Mouse (Mus musculus) forebrain, embryonic 11.5 days (tissue): ENCODE measurements at regions not wholly inside any gene's neighbourhood (a gene's known extent, or its start where the extent isn't known, plus 50 kb on each side); places are given as distances from the start of the nearest gene placed in this dataset.

Experiments used
- ATAC-seq: fragments of 200-750 bp; cut with Nextera tagmentation; replicated peaks from 2 replicates; pipeline ENCODE4 v1.8.0; 2017; ENCODE audit warnings: moderate TSS enrichment; ENCODE audit not compliant: low FRiP score
- DNase-seq: peaks from one replicate; pipeline ENCODE4 v3.0.0-alpha.2; 2017; ENCODE audit warnings: low spot score
- H3K27ac ChIP-seq: fragments of 300-500 bp; sonication (generic); 2 replicates; pipeline ENCODE4 v1.5.1; 2014; ENCODE audit warnings: low read depth, low read length
- H3K27me3 ChIP-seq: fragments of 300-500 bp; sonication (generic); 2 replicates; pipeline ENCODE4 v1.6.1; 2014; ENCODE audit warnings: mild to moderate bottlenecking, low read length, mixed read lengths; ENCODE audit not compliant: control insufficient read depth, insufficient read depth
- H3K36me3 ChIP-seq: fragments of 300-500 bp; sonication (generic); 2 replicates; pipeline ENCODE4 v1.6.1; 2014; ENCODE audit warnings: mild to moderate bottlenecking, low read length, moderate library complexity, mixed read lengths; ENCODE audit not compliant: control insufficient read depth, insufficient read depth
- H3K4me1 ChIP-seq: fragments of 300-500 bp; sonication (generic); replicated peaks from 2 replicates; pipeline ENCODE4 v1.6.1; 2014; ENCODE audit warnings: low read length, mixed read lengths; ENCODE audit not compliant: control insufficient read depth, insufficient read depth
- H3K4me2 ChIP-seq: fragments of 300-500 bp; sonication (generic); 2 replicates; pipeline ENCODE4 v1.6.1; 2014; ENCODE audit warnings: low read depth, mild to moderate bottlenecking, low read length, moderate library complexity, mixed read lengths; ENCODE audit not compliant: severe bottlenecking
- H3K4me3 ChIP-seq: fragments of 300-500 bp; sonication (generic); 2 replicates; pipeline ENCODE4 v1.5.1; 2014; ENCODE audit warnings: low read depth, low read length
- H3K9ac ChIP-seq: fragments of 300-500 bp; sonication (generic); 2 replicates; pipeline ENCODE4 v1.6.1; 2014; ENCODE audit warnings: low read length
- H3K9me3 ChIP-seq: fragments of 300-500 bp; sonication (generic); 2 replicates; pipeline ENCODE4 v1.6.1; 2016; ENCODE audit warnings: low read length, mixed read lengths; ENCODE audit not compliant: control insufficient read depth
- WGBS: fragments of 180-500 bp; shearing (Covaris S2); extraction: QIAGEN DNeasy Blood & Tissue Kit; methylation state at CpG from one replicate; pipeline ENCODE4 v1.1.7; 2014; 5-methylcytosine and 5-hydroxymethylcytosine counted together

- Histone ChIP-seq H3K9ac (no peak overlapping the region), H3K27ac (no peak overlapping the region), H3K4me1 (peaks cover 3% of the 10 kb centered on the region; the same call in 1 of the 2 replicates), H3K4me3 (no peak overlapping the region), H3K36me3 (no peaks in the 10 kb centered on the region), H3K4me2 (0 out of 2 replicates have a peak overlapping the region, but pooled peaks have one; percentile 9), H3K27me3 (no peaks in the 10 kb centered on the region), H3K9me3 (no peaks in the 10 kb centered on the region)
- ATAC-seq (0 out of 2 replicates have a peak, but pooled peaks have one; percentile 39), DNase-seq (no peak)
- 60% methylated on average over 25 of the region's 25 CpGs for WGBS
Measured at GRCm38 (mm10) chr17:79230653-79231489, 124.0 kb downstream of the Cdc42ep3 start.

- H3K4me3 ChIP-seq: no peak overlapping the region
- no peak for DNase-seq
- H3K27me3 ChIP-seq: no peaks in the 10 kb centered on the region
- no peak overlapping the region for H3K27ac ChIP-seq
- H3K9ac ChIP-seq: no peak overlapping the region
- no peaks in the 10 kb centered on the region for H3K9me3 ChIP-seq
- H3K36me3 ChIP-seq: no peaks in the 10 kb centered on the region
- H3K4me1 ChIP-seq: no peaks in the 10 kb centered on the region
- ATAC-seq: no peak
- WGBS: 92% methylated on average over 1 of the region's 1 CpGs
- H3K4me2 ChIP-seq: no peak overlapping the region
Measured at GRCm38 (mm10) chr17:79206563-79206962, 148.3 kb downstream of the Cdc42ep3 start.

GRCm38 (mm10) chr17:79206111-79206510 is 148.8 kb downstream of the Cdc42ep3 start:
- ATAC-seq (no peak), DNase-seq (no peak)
- Histone ChIP-seq H3K27me3 (no peaks in the 10 kb centered on the region), H3K9ac (no peak overlapping the region), H3K9me3 (no peaks in the 10 kb centered on the region), H3K4me2 (no peak overlapping the region), H3K27ac (no peak overlapping the region), H3K4me1 (no peaks in the 10 kb centered on the region), H3K4me3 (no peak overlapping the region), H3K36me3 (no peaks in the 10 kb centered on the region)
- WGBS: 91% methylated on average over 4 of the region's 4 CpGs

GRCm38 (mm10) chr17:79199814-79200491 is 148.2 kb downstream of the Qpct start:
- whole genome bisulfite sequencing: 60% methylated on average over 9 of the region's 9 CpGs

GRCm38 (mm10) chr17:79191871-79192373 is 140.2 kb downstream of the Qpct start:
- Histone ChIP-seq H3K9me3 (no peaks in the 10 kb centered on the region), H3K4me3 (no peak overlapping the region), H3K4me1 (no peaks in the 10 kb centered on the region), H3K9ac (no peak overlapping the region), H3K27ac (no peak overlapping the region), H3K27me3 (no peaks in the 10 kb centered on the region), H3K4me2 (no peak overlapping the region), H3K36me3 (no peaks in the 10 kb centered on the region)
- ATAC-seq (no peak), DNase-seq (no peak)
- WGBS: 75% methylated on average over 5 of the region's 5 CpGs

More at GRCm38 (mm10) chr17:79199814-79200491, 148.2 kb downstream of the Qpct start:
- Histone ChIP-seq H3K4me2 (no peak overlapping the region), H3K4me1 (no peaks in the 10 kb centered on the region), H3K9ac (no peak overlapping the region), H3K4me3 (no peak overlapping the region), H3K9me3 (no peaks in the 10 kb centered on the region), H3K27ac (no peak overlapping the region), H3K27me3 (no peaks in the 10 kb centered on the region), H3K36me3 (no peaks in the 10 kb centered on the region)
- no peak for DNase-seq
- peak; percentile 42; the same call in 1 of the 2 replicates for ATAC-seq

- H3K27me3 ChIP-seq: no peaks in the 10 kb centered on the region
- H3K36me3 ChIP-seq: no peaks in the 10 kb centered on the region
- no peaks in the 10 kb centered on the region for H3K9me3 ChIP-seq
- H3K4me2 ChIP-seq: no peak overlapping the region
- no peak overlapping the region for H3K9ac ChIP-seq
- no peak overlapping the region for H3K4me3 ChIP-seq
- H3K4me1 ChIP-seq: no peaks in the 10 kb centered on the region
- no peak overlapping the region for H3K27ac ChIP-seq
- WGBS: 81% methylated on average over 7 of the region's 7 CpGs
- ATAC-seq (no peak), DNase-seq (no peak)
Measured at GRCm38 (mm10) chr17:79188282-79188681, 136.6 kb downstream of the Qpct start.

GRCm38 (mm10) chr17:79180277-79181130 is 128.8 kb downstream of the Qpct start:
- no peak overlapping the region for H3K27ac ChIP-seq

GRCm38 (mm10) chr17:79177259-79177658 is 125.6 kb downstream of the Qpct start:
- no peak overlapping the region for H3K27ac ChIP-seq
- no peaks in the 10 kb centered on the region for H3K27me3 ChIP-seq
- H3K9me3 ChIP-seq: no peaks in the 10 kb centered on the region
- DNase-seq: no peak
- H3K4me3 ChIP-seq: no peak overlapping the region
- H3K4me2 ChIP-seq: no peak overlapping the region
- no peak for ATAC-seq
- H3K36me3 ChIP-seq: no peaks in the 10 kb centered on the region
- no peak overlapping the region for H3K9ac ChIP-seq
- 78% methylated on average over 3 of the region's 3 CpGs for WGBS
- no peaks in the 10 kb centered on the region for H3K4me1 ChIP-seq

More at GRCm38 (mm10) chr17:79180277-79181130, 128.8 kb downstream of the Qpct start:
- no peak for DNase-seq
- WGBS: 76% methylated on average over 3 of the region's 3 CpGs
- H3K9ac ChIP-seq: no peak overlapping the region
- H3K27me3 ChIP-seq: no peaks in the 10 kb centered on the region
- H3K4me2 ChIP-seq: no peak overlapping the region
- peak; percentile 55; the same call in 1 of the 2 replicates for ATAC-seq
- no peaks in the 10 kb centered on the region for H3K9me3 ChIP-seq
- no peaks in the 10 kb centered on the region for H3K36me3 ChIP-seq
- no peak overlapping the region for H3K4me3 ChIP-seq
- H3K4me1 ChIP-seq: no peaks in the 10 kb centered on the region
